Mouse (Mus musculus) left cerebral cortex, postnatal 4 days (tissue): ENCODE measurements around the gene Vwa3b. TPM values are rescaled to one million over a fixed set of nuclear protein-coding genes. Genes with fewer than 3 reads are reported as not detected.

Experiments
- DNase-seq: peaks from one replicate; pipeline ENCODE4 v3.0.0-alpha.2; 2022
- intact Hi-C: fragments of 180-260 bp; cut with DNase I; formaldehyde crosslinking; loops from one replicate; pipeline ENCODE4 v1.15.1; 2025
- total RNA-seq, 2 experiments: library from RNA; stranded (reverse); gene quantifications; 2 replicates each; pipeline ENCODE4 v1.2.3; 2021

The Vwa3b gene
- total RNA-seq, 2 experiments from 2014 or later = 2.1 to 4.2 TPM

GRCm38 (mm10) chr1:37053691-37054090 lies 27.3 kb downstream of the Vwa3b start:
- DNase-seq = no peak
- intact Hi-C loops = no loop called here

- DNase-seq = no peak
- intact Hi-C loops = no loop called here
Observed at GRCm38 (mm10) chr1:37056831-37057561, 30.6 kb downstream of the Vwa3b start.

GRCm38 (mm10) chr1:37060856-37061255 lies 34.5 kb downstream of the Vwa3b start:
- no peak for DNase-seq
- intact Hi-C loops = no loop called here

GRCm38 (mm10) chr1:37063053-37063452 lies 36.7 kb downstream of the Vwa3b start:
- no peak for DNase-seq
- intact Hi-C loops = no loop called here

- intact Hi-C loops = no loop called here
- no peak for DNase-seq
Observed at GRCm38 (mm10) chr1:37063841-37064240, 37.4 kb downstream of the Vwa3b start.

GRCm38 (mm10) chr1:37065658-37066412 lies 39.4 kb downstream of the Vwa3b start:
- no peak for DNase-seq
- intact Hi-C loops = no loop called here

- intact Hi-C loops = no loop called here
- no peak for DNase-seq
Observed at GRCm38 (mm10) chr1:37075759-37076158, 49.4 kb downstream of the Vwa3b start.

- DNase-seq = no peak
Observed at GRCm38 (mm10) chr1:37077266-37077665, 50.9 kb downstream of the Vwa3b start.

GRCm38 (mm10) chr1:37077955-37078549 lies 51.7 kb downstream of the Vwa3b start:
- DNase-seq = no peak
- intact Hi-C loops = no loop called here

More at GRCm38 (mm10) chr1:37077266-37077665, 50.9 kb downstream of the Vwa3b start:
- intact Hi-C loops = no loop called here

GRCm38 (mm10) chr1:37080442-37080841 lies 54.0 kb downstream of the Vwa3b start:
- no peak for DNase-seq
- intact Hi-C loops = no loop called here

- intact Hi-C loops = no loop called here
- peak; percentile 35 for DNase-seq
Observed at GRCm38 (mm10) chr1:37081376-37082214, 55.2 kb downstream of the Vwa3b start.

GRCm38 (mm10) chr1:37082215-37082464 lies 55.7 kb downstream of the Vwa3b start:
- intact Hi-C loops = no loop called here
- DNase-seq = no peak

GRCm38 (mm10) chr1:37084075-37084474 lies 57.7 kb downstream of the Vwa3b start:
- intact Hi-C loops = no loop called here
- DNase-seq = no peak

GRCm38 (mm10) chr1:37085171-37085570 lies 58.8 kb downstream of the Vwa3b start:
- DNase-seq = no peak
- intact Hi-C loops = no loop called here

- DNase-seq = no peak
- intact Hi-C loops = no loop called here
Observed at GRCm38 (mm10) chr1:37089191-37089590, 62.8 kb downstream of the Vwa3b start.

GRCm38 (mm10) chr1:37097382-37098093 lies 71.1 kb downstream of the Vwa3b start:
- intact Hi-C loops = no loop called here
- DNase-seq = peak; percentile 41

- no peak for DNase-seq
Observed at GRCm38 (mm10) chr1:37098094-37098555, 71.7 kb downstream of the Vwa3b start.

GRCm38 (mm10) chr1:37100361-37100760 lies 74.0 kb downstream of the Vwa3b start:
- intact Hi-C loops = no loop called here
- no peak for DNase-seq

More at GRCm38 (mm10) chr1:37098094-37098555, 71.7 kb downstream of the Vwa3b start:
- intact Hi-C loops = no loop called here

- intact Hi-C loops = no loop called here
Observed at GRCm38 (mm10) chr1:37101016-37101415, 74.6 kb downstream of the Vwa3b start.

GRCm38 (mm10) chr1:37101717-37102116 lies 75.3 kb downstream of the Vwa3b start:
- intact Hi-C loops = no loop called here
- no peak for DNase-seq

More at GRCm38 (mm10) chr1:37101016-37101415, 74.6 kb downstream of the Vwa3b start:
- no peak for DNase-seq
